Mouse (Mus musculus) stomach, postnatal 0 days (tissue): ENCODE data around the gene Mybpc2.

Source experiments
- CTCF ChIP-seq: IDR thresholded peaks from 2 replicates; pipeline ENCODE4 v1.5.1; 2016; ENCODE audit warnings: antibody characterized with exemption, low read depth, mild to moderate bottlenecking, moderate library complexity
- EP300 ChIP-seq: optimal IDR thresholded peaks from 2 replicates; pipeline ENCODE3; 2016; ENCODE audit warnings: antibody characterized with exemption

GRCm38 (mm10) chr7:44538756-44539624 lies 14.5 kb upstream of the Mybpc2 start:
- TF ChIP-seq CTCF: no peak
- TF ChIP-seq EP300: no peak
